Mouse (Mus musculus): ENCODE results near the gene Srsf4. TPM values are rescaled to one million over a fixed set of nuclear protein-coding genes. Genes with fewer than 3 reads are reported as not detected.
A peak's percentile ranks its signal among the peaks of the same experiment; 100 is the strongest.

Gene Srsf4
- total RNA-seq, 2 experiments from 2014 or later: 70.8 to 72.8 TPM

GRCm38 (mm10) chr4:131837872-131838524 is 35.4 kb upstream of the Srsf4 start, which contains the start of gene Ptpru:
Gene Ptpru (minus strand): TSS chr4:131838288.
- Histone ChIP-seq H3K27ac (peak within 1 kb of the TSS; percentile 77), H3K4me3 (peak within 1 kb of the TSS; percentile 75)
- DNase-seq (ENCODE audit: extremely low spot score in 1 of 2, low spot score in 2 of 2): peak; percentile 91 to 97
- TF ChIP-seq CTCF (IDR thresholded peaks at IDR 0.05): no peak; the same call in none of the 2 replicates
- intact Hi-C loops (cut with DNase I): loop anchor here (1.0 to 10.0 kb wide), 7 partner anchors 115 to 878 kb away; no protein-coding TSS in a partner anchor

DNA sequence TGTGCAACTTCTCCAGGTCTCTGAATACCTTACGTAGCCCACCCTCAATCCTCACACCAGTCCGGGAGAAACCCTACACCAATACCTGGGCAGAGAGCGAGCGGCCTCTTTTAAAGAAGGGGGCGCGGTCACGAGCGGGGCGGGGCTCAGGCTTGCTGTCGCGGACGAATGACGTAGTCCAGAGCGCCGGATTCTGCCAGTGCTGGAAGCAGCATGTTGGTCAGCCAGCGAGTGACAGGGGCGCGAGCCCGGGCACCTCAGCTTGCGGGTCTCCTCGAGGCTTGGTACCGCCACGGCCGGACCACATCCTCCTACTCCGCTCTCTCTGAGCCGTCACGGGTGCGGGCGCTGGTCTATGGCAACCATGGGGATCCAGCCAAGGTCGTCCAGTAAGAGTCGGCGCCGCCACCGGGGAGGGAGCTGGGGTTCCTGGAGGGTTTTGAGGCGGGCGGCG is 30.1 kb upstream of the Srsf4 start, which contains the start of gene Mecr:
Mecr (plus strand) TSS at position 181 of the 454 bp plus-strand sequence.
- H3K4me3 ChIP-seq: peak within 1 kb of the TSS; percentile 78
- peak within 1 kb of the TSS; percentile 71 for H3K27ac ChIP-seq
- no peak for TF ChIP-seq CTCF (IDR thresholded peaks at IDR 0.05)
- intact Hi-C loops (cut with DNase I): loop anchor here (5.0 kb wide), 1 partner anchor 1046 kb away; no protein-coding TSS in a partner anchor
- peak; percentile 92 to 95 for DNase-seq (ENCODE audit: extremely low spot score in 1 of 2, low spot score in 2 of 2)

- intact Hi-C loops (cut with DNase I): no loop called here
- no peak overlapping the region for H3K27ac ChIP-seq
- TF ChIP-seq CTCF (IDR thresholded peaks at IDR 0.05): no peak
These were observed 27.2 kb upstream of the Srsf4 start for GRCm38 (mm10) chr4:131845991-131846778.

DNA sequence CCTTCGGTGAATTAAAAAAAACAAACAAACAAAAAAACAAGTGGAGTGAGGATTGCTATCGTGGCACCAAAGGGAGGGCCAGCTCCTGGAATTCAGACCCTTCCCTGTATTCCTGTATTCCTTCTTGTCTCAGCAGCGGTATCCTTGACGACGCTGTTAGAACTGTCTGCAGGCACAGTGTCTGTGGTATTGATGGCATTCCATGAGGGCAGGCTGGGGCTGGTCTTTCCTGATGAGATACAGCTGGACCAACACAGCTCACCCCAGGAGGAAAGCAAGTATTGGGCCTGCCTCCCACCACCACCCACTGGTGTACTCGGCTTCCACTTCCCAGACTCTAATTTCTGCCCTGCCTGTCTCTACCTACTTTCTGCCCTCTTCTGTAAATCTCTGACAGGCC is 25.3 kb upstream of the Srsf4 start:
- H3K4me3 ChIP-seq: no peak overlapping the region
- TF ChIP-seq CTCF (IDR thresholded peaks at IDR 0.05): no peak
- DNase-seq (ENCODE audit: extremely low spot score in 1 of 2, low spot score in 2 of 2): no peak
- intact Hi-C loops (cut with DNase I): no loop called here
- H3K27ac ChIP-seq: no peak overlapping the region

More at GRCm38 (mm10) chr4:131845991-131846778, 27.2 kb upstream of the Srsf4 start:
- DNase-seq (ENCODE audit: extremely low spot score in 1 of 2, low spot score in 2 of 2): no peak
- no peak overlapping the region for H3K4me3 ChIP-seq

- H3K27ac ChIP-seq: peak overlapping the region; percentile 79
- intact Hi-C loops (cut with DNase I): no loop called here
- DNase-seq (ENCODE audit: extremely low spot score in 1 of 2, low spot score in 2 of 2): peak in 1 of 2 experiments; percentile 53
- no peak for TF ChIP-seq CTCF (IDR thresholded peaks at IDR 0.05)
- H3K4me3 ChIP-seq: no peak overlapping the region
These were observed 23.3 kb upstream of the Srsf4 start for GRCm38 (mm10) chr4:131849986-131850638.

GRCm38 (mm10) chr4:131854950-131855349 is 18.5 kb upstream of the Srsf4 start:
- H3K4me3 ChIP-seq: no peak overlapping the region
- intact Hi-C loops (cut with DNase I): no loop called here
- no peak for DNase-seq (ENCODE audit: extremely low spot score in 1 of 2, low spot score in 2 of 2)
- H3K27ac ChIP-seq: no peak overlapping the region
- TF ChIP-seq CTCF (IDR thresholded peaks at IDR 0.05): no peak

GRCm38 (mm10) chr4:131860492-131861340 is 12.7 kb upstream of the Srsf4 start:
- DNase-seq (ENCODE audit: extremely low spot score in 1 of 2, low spot score in 2 of 2): peak; percentile 76 to 82
- no peak overlapping the region for H3K27ac ChIP-seq
- peak; percentile 98 for TF ChIP-seq CTCF (IDR thresholded peaks at IDR 0.05)
- intact Hi-C loops (cut with DNase I): loop anchor here (1.0 to 5.0 kb wide), 3 partner anchors 117 to 318 kb away; no protein-coding TSS in a partner anchor
- no peak overlapping the region for H3K4me3 ChIP-seq

DNA sequence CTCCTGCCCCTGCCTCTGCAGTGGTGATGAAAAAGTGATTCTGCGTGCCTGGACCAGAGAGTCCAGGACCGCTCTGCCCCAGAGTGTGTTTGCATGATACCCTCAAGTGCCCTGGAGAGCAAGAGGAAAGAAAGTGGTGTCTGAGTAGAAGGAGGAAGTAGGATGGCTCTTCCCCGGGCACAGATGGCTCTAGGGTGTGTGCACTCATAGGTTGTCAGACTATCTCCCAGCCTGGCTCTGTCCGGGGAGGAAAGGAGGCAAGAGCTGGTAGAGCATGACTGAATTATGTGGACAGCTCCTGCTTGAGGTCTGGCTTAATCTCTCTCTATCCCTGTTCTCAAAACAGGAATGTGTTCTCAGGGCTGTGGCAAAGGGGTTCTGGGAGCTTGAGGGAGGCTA is 12.1 kb upstream of the Srsf4 start:
- intact Hi-C loops (cut with DNase I): loop anchor here (2.0 to 5.0 kb wide), 2 partner anchors 116 to 317 kb away; no protein-coding TSS in a partner anchor
- Histone ChIP-seq H3K4me3 (no peak overlapping the region), H3K27ac (no peak overlapping the region)
- no peak for DNase-seq (ENCODE audit: extremely low spot score in 1 of 2, low spot score in 2 of 2)
- TF ChIP-seq CTCF (IDR thresholded peaks at IDR 0.05): no peak

DNA sequence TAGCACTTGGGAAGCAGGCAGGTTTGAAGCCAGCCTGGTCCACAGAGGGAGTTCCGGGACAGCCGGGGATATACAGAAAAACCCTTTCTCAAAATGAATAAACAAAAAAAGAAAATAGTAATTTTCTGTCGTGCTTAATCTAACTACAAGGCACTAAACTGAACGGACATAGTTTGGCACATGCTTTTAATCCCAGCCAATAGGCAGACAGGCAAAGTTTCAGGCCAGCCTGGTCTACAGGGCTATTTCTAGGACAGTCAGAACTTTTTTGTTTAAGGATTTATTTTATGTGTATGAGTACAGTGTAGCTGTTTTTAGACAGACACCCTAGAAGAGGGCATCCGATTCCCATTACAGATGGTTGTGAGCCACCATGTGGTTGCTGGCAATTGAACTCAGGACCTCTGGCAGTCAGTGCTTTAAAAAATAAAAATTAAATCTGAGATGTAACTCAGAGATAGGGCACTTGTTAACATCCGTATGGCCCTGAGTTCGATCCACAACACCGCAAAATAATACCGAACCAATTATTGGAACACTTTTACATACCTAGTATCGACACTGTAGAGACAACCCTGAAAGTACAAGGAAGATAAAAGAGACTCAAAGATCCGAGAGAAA is 635 bp upstream of the Srsf4 start:
- DNase-seq (ENCODE audit: extremely low spot score in 1 of 2, low spot score in 2 of 2): no peak
- peak overlapping the region; percentile 92 for H3K4me3 ChIP-seq
- intact Hi-C loops (cut with DNase I): loop anchor here (5.0 kb wide), 1 partner anchor 390 kb away; the partner anchor contains the start of gene Gmeb1
- H3K27ac ChIP-seq: peak overlapping the region; percentile 76
- no peak for TF ChIP-seq CTCF (IDR thresholded peaks at IDR 0.05)

DNA sequence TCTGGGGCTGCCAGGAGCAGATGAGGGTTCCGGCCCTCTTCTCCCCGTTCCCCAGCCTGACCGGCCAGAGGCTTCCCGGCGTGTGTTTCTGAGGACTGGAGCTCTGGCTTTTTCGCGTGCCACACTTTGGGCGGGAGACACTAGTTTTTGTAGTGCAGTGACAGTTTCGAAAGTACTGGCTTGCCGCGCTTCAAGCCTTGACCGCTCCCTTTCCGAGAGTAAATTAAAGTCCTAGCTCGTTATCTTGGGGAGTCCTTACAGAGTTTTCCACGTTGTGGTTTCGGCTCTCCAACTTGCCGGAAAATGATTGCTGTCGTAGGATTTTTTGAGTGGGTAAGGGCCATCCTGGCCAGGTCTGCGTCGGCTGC is 736 bp downstream of the Srsf4 start:
- no peak for DNase-seq (ENCODE audit: extremely low spot score in 1 of 2, low spot score in 2 of 2)
- intact Hi-C loops (cut with DNase I): loop anchor here (5.0 kb wide), 1 partner anchor 388 kb away; the partner anchor contains the start of gene Gmeb1
- H3K27ac ChIP-seq: peak overlapping the region; percentile 99
- no peak for TF ChIP-seq CTCF (IDR thresholded peaks at IDR 0.05)
- H3K4me3 ChIP-seq: peak overlapping the region; percentile 92
